14 mouse cellular contexts compared by ENCODE assay signal in the genomic region with DNA sequence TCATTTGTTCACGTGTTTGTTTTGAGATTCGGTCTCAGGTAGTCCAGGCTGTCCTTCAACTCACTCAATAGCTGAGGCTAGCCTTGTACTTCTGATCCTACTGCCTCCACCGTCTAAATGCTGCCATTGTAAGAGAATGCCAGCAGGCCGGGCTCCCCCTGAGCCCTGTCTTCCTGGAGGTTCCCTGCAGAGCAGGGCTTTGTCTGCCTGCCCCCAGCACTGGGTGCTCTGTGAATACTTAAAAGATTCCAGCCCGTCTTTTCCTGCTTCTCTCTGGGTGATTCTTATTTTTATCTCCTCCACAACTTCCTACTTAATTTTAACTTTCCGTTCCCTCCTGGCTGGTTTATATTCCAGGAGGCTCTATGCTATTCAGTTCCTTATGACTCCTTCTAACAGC. TPM values are rescaled to one million over a fixed set of nuclear protein-coding genes. Genes with fewer than 3 reads are reported as not detected.
"Had no signal": no experiment of that assay in that cellular context is flagged by ENCODE, and none has a peak within 500 bp of the region (broad histone marks: within the 10 kb centered on the region; RNA-seq: fewer than 3 reads in every experiment).

No protein-coding gene starts in this region.

- H3K36me3 ChIP-seq: limb, embryonic 13.5 days; stomach, embryonic 15.5 days had no signal

- H3K9ac ChIP-seq: limb, embryonic 13.5 days; liver, embryonic 14.5 days; stomach, embryonic 15.5 days had no signal

- H3K4me1 ChIP-seq: stomach, embryonic 15.5 days had no signal

- H3K4me2 ChIP-seq: limb, embryonic 13.5 days; stomach, embryonic 15.5 days had no signal

- H3K27ac ChIP-seq: limb, embryonic 13.5 days; liver, embryonic 14.5 days; stomach, embryonic 15.5 days had no signal

- H3K9me3 ChIP-seq: limb, embryonic 13.5 days; stomach, embryonic 15.5 days had no signal

- H3K27me3 ChIP-seq: stomach, embryonic 15.5 days had no signal

- DNase-seq: kidney, postnatal 14 days; layer of hippocampus, adult 9-11 months; layer of hippocampus, postnatal 36 days; left cerebral cortex, postnatal 4 days; lung, adult 18-20 months; lung, postnatal 36 days; right cerebral cortex, postnatal 14 days; thymus, adult 2 months; thymus, postnatal 25 days had no signal

- H3K4me3 ChIP-seq: limb, embryonic 13.5 days; stomach, embryonic 15.5 days had no signal

- ATAC-seq: midbrain, embryonic 16.5 days had no signal

RNA-seq across cellular contexts. Expression of a gene that starts 26.2 kb away (rescaled TPM):
- total RNA-seq: megakaryocyte progenitor cell, adult 5-6 weeks had no signal
